Mouse (Mus musculus) heart, adult 8-10 months (tissue): ENCODE data around the gene Map3k6. TPM values are rescaled to one million over a fixed set of nuclear protein-coding genes. Genes with fewer than 3 reads are reported as not detected.

Source experiments
- DNase-seq: peaks from one replicate; pipeline ENCODE4 v3.0.0; 2022; ENCODE audit warnings: low spot score
- total RNA-seq, 4 experiments: library from RNA; stranded (reverse); gene quantifications; 2 replicates each; pipeline ENCODE4 v1.2.4; 2022

Map3k6 gene
- total RNA-seq, 4 experiments from 2014 or later, result 14.8 to 21.8 (median 16.3) TPM

- no peak for DNase-seq
Observed at GRCm38 (mm10) chr4:133253412-133253811, 12.8 kb downstream of the Map3k6 start.

- no peak for DNase-seq
Observed at GRCm38 (mm10) chr4:133255392-133255791, 14.8 kb downstream of the Map3k6 start.

GRCm38 (mm10) chr4:133256820-133257219 lies 16.2 kb downstream of the Map3k6 start:
- DNase-seq, result no peak

- no peak for DNase-seq
Observed at GRCm38 (mm10) chr4:133257230-133257629, 16.6 kb downstream of the Map3k6 start.

GRCm38 (mm10) chr4:133257798-133258408 lies 17.3 kb downstream of the Map3k6 start:
- DNase-seq, result no peak

GRCm38 (mm10) chr4:133261641-133262374 lies 21.2 kb downstream of the Map3k6 start:
- no peak for DNase-seq

- DNase-seq, result no peak
Observed at GRCm38 (mm10) chr4:133262375-133262765, 21.8 kb downstream of the Map3k6 start.

- DNase-seq, result no peak
Observed at GRCm38 (mm10) chr4:133262882-133263281, 22.3 kb downstream of the Map3k6 start, which contains the start of gene Sytl1. Gene Sytl1 (minus strand): TSS chr4:133263113.

GRCm38 (mm10) chr4:133263756-133264155 lies 23.1 kb downstream of the Map3k6 start:
- no peak for DNase-seq

GRCm38 (mm10) chr4:133264559-133264958 lies 23.9 kb downstream of the Map3k6 start:
- DNase-seq, result no peak

GRCm38 (mm10) chr4:133265297-133265696 lies 24.7 kb downstream of the Map3k6 start:
- DNase-seq, result no peak

- no peak for DNase-seq
Observed at GRCm38 (mm10) chr4:133265759-133266158, 25.1 kb downstream of the Map3k6 start.

GRCm38 (mm10) chr4:133266248-133266880 lies 25.7 kb downstream of the Map3k6 start:
- no peak for DNase-seq

GRCm38 (mm10) chr4:133268931-133269330 lies 28.3 kb downstream of the Map3k6 start:
- no peak for DNase-seq

GRCm38 (mm10) chr4:133269596-133269995 lies 29.0 kb downstream of the Map3k6 start:
- peak; percentile 61 for DNase-seq

- DNase-seq, result no peak
Observed at GRCm38 (mm10) chr4:133270929-133271328, 30.3 kb downstream of the Map3k6 start.

- DNase-seq, result peak; percentile 97
Observed at GRCm38 (mm10) chr4:133277104-133278026, 36.7 kb downstream of the Map3k6 start, which contains the start of gene Tmem222. Gene Tmem222 (minus strand): TSS chr4:133277792.

- DNase-seq, result no peak
Observed at GRCm38 (mm10) chr4:133278067-133278466, 37.4 kb downstream of the Map3k6 start.

- DNase-seq, result no peak
Observed at GRCm38 (mm10) chr4:133278482-133278881, 37.9 kb downstream of the Map3k6 start.

- no peak for DNase-seq
Observed at GRCm38 (mm10) chr4:133281513-133281912, 40.9 kb downstream of the Map3k6 start.

GRCm38 (mm10) chr4:133281951-133282481 lies 41.4 kb downstream of the Map3k6 start:
- DNase-seq, result no peak
